Mouse (Mus musculus): ENCODE results near the gene Tmem108.

Gene Tmem108

GRCm38 (mm10) chr9:103628861-103629469 lies 132.7 kb downstream of the Tmem108 start:
- no peak for DNase-seq (ENCODE audit: low spot score)

GRCm38 (mm10) chr9:103627404-103627900 lies 134.2 kb downstream of the Tmem108 start:
- no peak for DNase-seq (ENCODE audit: low spot score)

- DNase-seq (ENCODE audit: low spot score) = no peak
These were observed 135.5 kb downstream of the Tmem108 start for GRCm38 (mm10) chr9:103626156-103626555.

DNA sequence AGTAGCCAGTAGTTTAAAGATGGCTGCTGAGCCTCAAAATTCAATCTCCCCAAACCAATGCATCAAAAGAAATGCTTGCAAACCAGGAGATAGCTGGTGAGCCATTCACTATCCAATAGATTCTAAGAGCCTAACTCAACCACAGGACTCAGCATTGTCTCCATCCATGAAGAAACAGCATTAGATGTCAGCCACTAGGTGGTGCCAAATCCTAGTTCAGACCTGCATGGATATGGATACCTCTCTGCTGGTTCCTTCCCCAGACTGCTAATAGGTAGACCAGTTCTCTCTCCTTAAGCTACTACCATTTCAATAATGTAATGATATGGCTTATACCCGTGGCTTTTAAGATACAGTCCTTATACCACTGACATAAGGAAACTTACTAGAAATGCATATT lies 137.0 kb downstream of the Tmem108 start:
- DNase-seq (ENCODE audit: low spot score) = peak; percentile 49

DNA sequence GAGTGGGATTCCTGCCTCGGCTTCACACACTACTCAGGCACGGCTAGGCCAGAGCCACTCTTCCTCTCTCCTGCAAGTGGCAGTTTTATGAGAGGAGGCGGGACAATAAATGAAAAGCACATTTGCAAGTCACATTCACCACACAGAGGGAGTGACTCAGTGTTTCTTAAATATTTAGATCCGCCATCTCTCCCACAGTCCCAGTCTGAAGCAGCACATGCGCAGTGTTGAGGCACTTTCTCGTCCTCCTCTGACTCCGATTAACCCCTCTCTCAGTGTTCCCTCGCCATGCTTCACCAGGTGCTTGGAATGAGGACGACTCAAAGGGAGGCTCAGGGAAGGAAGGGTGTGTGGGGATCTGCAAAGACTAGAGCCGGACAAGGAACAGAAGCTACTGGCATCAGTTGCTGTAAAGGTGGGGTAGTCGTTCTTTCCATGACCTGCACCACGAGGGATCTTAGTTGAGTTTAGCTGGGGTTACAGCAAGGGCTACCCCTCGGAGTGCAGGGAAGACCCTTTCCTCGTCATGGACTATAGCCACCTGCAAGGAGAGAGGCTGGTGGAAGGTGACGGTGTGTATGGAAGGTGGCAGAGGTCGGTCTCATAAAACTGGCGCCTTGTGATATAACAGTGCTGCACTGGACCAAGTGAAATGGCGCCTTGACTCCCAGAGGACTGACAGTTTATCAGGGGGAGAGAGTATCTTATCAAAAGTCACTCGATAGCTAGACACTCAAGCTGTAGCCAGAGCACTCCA lies 137.9 kb downstream of the Tmem108 start:
- no peak for DNase-seq (ENCODE audit: low spot score)

DNA sequence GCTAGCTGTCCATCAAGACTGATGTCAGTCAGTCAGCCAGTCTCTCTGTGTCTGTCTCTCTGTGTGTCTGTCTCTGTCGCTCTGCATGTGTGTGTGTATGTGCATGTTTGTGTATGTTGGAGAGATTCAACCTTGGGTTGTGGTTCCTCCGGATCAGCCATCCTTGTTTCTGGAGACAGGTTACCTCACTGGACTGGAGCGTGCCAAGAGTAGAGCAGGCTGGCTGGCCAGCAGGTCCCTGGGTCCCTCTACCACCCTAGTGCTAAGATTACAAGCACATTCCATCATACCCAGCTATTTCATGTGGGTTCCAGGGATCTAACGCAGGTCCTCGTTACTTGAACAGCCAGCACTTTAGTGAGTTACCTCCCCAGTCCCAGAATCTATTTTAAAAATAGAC lies 138.6 kb downstream of the Tmem108 start:
- no peak for DNase-seq (ENCODE audit: low spot score)

- DNase-seq (ENCODE audit: low spot score) = no peak
These were observed 139.8 kb downstream of the Tmem108 start for GRCm38 (mm10) chr9:103621870-103622269.

- DNase-seq (ENCODE audit: low spot score) = no peak
These were observed 141.0 kb downstream of the Tmem108 start for GRCm38 (mm10) chr9:103620517-103621212.

DNA sequence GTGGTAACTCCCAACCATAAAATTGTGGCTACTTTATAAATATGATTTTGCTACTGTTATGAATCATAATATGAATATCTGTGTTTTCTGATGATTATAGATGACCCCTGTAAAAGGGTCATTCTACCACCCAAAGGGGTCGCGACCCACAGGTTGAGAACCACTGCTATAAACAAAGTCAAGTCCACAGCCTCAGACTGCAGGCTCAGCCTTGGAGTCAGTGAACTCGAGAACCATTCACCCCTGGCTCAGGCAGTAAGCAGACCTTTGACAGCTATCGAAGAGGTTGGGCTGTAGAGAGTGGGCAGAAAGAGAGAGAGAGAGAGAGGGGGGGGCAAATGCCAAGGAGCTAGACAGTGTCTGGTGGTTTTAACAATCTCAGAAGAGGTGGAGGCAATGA lies 147.4 kb downstream of the Tmem108 start:
- no peak for DNase-seq (ENCODE audit: low spot score)

- DNase-seq (ENCODE audit: low spot score) = no peak
These were observed 153.2 kb downstream of the Tmem108 start for GRCm38 (mm10) chr9:103608161-103609058.

DNA sequence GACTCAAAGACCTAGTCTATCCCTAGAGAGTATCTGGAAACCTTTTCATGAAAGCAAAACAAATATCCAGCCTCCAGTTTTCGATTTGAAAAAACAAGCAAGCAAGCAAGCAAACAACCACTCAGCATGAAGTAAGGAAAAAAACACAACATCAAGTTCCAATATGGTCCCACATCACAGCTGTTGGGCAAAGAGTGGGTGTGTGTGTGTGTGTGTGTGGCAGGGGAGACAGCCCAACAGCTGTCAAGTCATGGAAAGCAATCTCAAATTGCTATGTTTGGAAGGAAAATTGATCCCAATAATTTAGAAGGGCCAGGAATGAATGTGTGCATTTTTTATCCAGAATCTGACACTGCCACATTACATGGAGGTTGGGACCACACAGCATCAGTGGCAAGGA lies 155.6 kb downstream of the Tmem108 start:
- no peak for DNase-seq (ENCODE audit: low spot score)

- no peak for DNase-seq (ENCODE audit: low spot score)
These were observed 157.8 kb downstream of the Tmem108 start for GRCm38 (mm10) chr9:103603792-103604191.

- DNase-seq (ENCODE audit: low spot score) = no peak
These were observed 159.8 kb downstream of the Tmem108 start for GRCm38 (mm10) chr9:103601878-103602277.

DNA sequence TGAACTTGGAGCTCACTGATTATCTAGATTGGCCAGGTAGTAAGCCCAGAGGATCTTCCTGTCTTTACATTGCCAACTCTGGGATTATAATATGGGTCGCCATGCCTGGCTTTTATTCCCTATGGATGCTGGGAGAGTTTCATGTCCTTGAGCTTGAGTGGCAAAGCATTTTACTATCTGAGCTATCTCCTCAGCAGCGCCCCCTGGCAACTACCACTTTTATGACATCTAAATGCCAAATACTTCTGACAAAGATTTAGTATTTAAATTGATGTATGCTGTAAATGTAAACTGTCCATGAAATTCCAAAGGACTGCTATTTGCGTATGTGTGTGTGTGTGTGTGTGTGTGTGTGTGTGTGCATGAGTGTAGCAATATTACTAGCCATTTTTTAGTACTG lies 160.8 kb downstream of the Tmem108 start:
- DNase-seq (ENCODE audit: low spot score) = no peak

GRCm38 (mm10) chr9:103599908-103600307 lies 161.7 kb downstream of the Tmem108 start:
- DNase-seq (ENCODE audit: low spot score) = no peak

- DNase-seq (ENCODE audit: low spot score) = no peak
These were observed 163.8 kb downstream of the Tmem108 start for GRCm38 (mm10) chr9:103597861-103598260.

DNA sequence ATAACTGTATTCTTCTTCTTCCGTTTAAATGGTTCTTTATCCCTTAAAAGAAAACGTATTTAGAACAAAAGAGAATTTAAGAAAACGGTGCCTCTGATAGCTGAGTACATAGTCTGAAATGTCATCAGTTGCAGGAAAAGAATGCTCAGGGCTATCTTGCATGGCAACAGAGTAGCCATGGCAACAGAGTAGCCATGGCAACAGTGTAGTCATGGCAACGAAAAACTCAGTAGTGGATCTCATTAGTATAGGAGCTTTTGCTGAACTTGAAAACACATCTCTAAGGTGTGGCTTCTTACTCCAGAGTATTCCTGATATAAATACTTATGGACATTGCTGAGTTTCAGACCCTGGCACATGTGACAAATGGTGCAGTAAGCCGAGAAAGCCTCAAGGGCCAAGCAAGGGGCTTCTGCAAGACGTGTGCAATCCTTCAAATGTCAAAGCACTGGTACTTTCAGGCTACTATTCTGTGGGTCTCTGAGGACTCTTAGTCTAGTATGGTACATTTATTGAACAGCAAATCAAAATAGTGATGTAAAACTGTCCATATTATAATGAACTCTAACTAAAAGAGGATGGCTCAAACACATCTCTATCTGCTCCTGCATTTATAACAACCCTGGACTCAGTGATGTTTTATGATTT lies 166.3 kb downstream of the Tmem108 start:
- no peak for DNase-seq (ENCODE audit: low spot score)

DNA sequence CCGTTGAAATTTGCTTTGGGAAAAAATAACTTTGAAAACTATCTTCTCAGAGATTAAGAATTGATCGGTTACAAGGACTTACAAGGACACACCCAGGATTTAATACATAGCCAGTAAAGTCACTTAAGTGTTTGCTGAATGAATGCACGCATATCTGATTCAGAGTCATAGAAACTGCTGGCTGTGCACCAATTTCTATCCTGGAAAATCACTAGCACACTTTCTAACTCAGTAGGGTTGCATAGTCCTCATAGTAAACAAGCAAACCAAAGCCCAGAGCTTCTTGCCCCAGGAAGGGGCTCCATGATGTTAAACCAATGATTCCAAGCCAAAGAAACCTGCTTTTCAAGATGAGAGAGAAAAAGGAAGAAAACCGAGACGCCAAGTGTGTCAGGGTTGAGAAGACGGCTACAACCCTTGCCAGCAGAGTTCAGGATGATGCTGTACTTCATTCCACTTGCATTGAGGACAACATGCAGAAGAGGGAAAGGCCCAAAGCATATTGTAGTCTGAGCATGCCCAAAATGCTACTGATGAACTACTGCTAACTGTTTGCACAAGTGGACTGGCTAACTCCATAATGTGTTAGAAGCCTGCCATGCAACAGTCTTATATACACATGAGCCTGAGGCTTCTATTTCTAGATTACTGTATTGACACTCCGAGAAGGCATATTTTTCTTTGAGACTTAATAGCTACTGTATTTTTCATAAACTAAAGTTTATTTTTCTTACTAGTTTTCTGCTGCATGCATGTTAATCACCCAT lies 167.0 kb downstream of the Tmem108 start:
- DNase-seq (ENCODE audit: low spot score) = no peak

DNA sequence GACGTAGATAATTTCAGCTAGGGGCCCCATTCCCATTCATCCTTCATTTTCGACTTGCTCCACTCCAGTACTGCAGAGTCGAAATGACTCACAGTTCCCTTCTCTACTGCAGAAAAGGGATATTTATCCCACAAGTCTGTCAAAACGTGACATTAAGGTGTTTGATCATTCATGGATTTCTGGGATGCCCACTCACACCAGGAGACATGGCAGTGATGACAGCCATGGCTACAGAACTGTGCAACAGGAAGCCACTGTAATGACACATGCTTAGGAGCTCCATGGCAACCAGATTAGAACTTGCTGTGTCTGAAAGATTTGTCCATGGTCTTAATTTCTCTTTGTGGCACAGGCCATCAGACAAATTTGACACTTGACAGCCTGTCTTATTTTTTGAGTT lies 168.6 kb downstream of the Tmem108 start:
- DNase-seq (ENCODE audit: low spot score) = no peak

GRCm38 (mm10) chr9:103591962-103592361 lies 169.7 kb downstream of the Tmem108 start:
- DNase-seq (ENCODE audit: low spot score) = no peak

GRCm38 (mm10) chr9:103590801-103591200 lies 170.8 kb downstream of the Tmem108 start:
- DNase-seq (ENCODE audit: low spot score) = no peak
